ENCODE assay signal across 17 mouse cellular contexts in genomic region chr7:129483736-129484135, GRCm38 (mm10).
A peak's percentile ranks its signal among the peaks of the same experiment; 100 is the strongest.
DNase-seq lines count a peak whose midpoint lies in the region.
"Had no signal": no experiment of that assay in that cellular context is flagged by ENCODE, and none has a peak within 500 bp of the region (broad histone marks: within the 10 kb centered on the region; RNA-seq: fewer than 3 reads in every experiment).

No protein-coding gene starts in this region.

- peak; percentile 37 to 74 for DNase-seq in layer of hippocampus, adult 18-20 months (ENCODE audit: low spot score in 2 of 2)
- DNase-seq in layer of hippocampus, postnatal 10 days (ENCODE audit: low spot score in 2 of 2) = no peak
- DNase-seq in brain, adult 2 months (ENCODE audit: low read depth, low spot score) = peak; percentile 85
- peak; percentile 23 to 27 for DNase-seq in layer of hippocampus, postnatal 36 days
- DNase-seq in right cerebral cortex, postnatal 14 days = peak; percentile 9
- DNase-seq in cerebellum, postnatal 10 days = no peak
- DNase-seq in heart, adult 11 months = no peak
- no peak for DNase-seq in B cell, adult 2 months
- DNase-seq: adrenal gland, postnatal 36 days; cerebellum, adult 11-12 months; cerebellum, postnatal 14 days; gastrocnemius, postnatal 14 days; heart, adult 18-20 months; heart, postnatal 14 days; kidney, adult 9 months; kidney, postnatal 25 days; thymus, postnatal 25 days had no signal

Comparison
In these comparisons a context has a peak if more than half of its experiments do, and no peak if none do; other contexts are left out.
1. DNase-seq: peak in layer of hippocampus, adult 18-20 months (2 of 2), brain, adult 2 months (single experiment), layer of hippocampus, postnatal 36 days (2 of 2) and right cerebral cortex, postnatal 14 days (single experiment); none in layer of hippocampus, postnatal 10 days (0 of 2), cerebellum, postnatal 10 days (0 of 2), heart, adult 11 months (single experiment) and B cell, adult 2 months (0 of 2).